Mouse (Mus musculus) ES-Bruce4 (cell line): ENCODE measurements at regions not wholly inside any gene's neighbourhood (a gene's known extent, or its start where the extent isn't known, plus 50 kb on each side); places are given as distances from the start of the nearest gene placed in this dataset.

Experiments used
- CTCF ChIP-seq: IDR thresholded peaks from one replicate; pipeline ENCODE4 v1.8.1; 2011; ENCODE audit warnings: low read depth, low read length
- EP300 ChIP-seq: IDR thresholded peaks from 2 replicates; pipeline ENCODE4 v1.6.1; 2011; ENCODE audit warnings: low read depth, low read length; ENCODE audit not compliant: insufficient read depth

GRCm38 (mm10) chr10:96499274-96499673 lies 117.5 kb upstream of the Btg1 start:
- TF ChIP-seq CTCF (no peak), EP300 (no peak)
